Mouse (Mus musculus): ENCODE measurements around the gene Ngef. TPM values are rescaled to one million over a fixed set of nuclear protein-coding genes. Genes with fewer than 3 reads are reported as not detected.

Gene Ngef
- 1 to 10 TPM in 1 of 2 experiments, under 1 TPM in 1; 0.75 to 1.2 TPM for total RNA-seq (2021)
- long read RNA-seq, experiment 1: 0 reads
- long read RNA-seq, experiment 2: 0 reads

- DNase-seq (ENCODE audit: low spot score in 2 of 2): no peak
Measured at GRCm38 (mm10) chr1:87573800-87574215, at the start of gene Ngef. Gene Ngef (minus strand): TSS chr1:87573870.

- no peak for DNase-seq (ENCODE audit: low spot score in 2 of 2)
Measured at GRCm38 (mm10) chr1:87621858-87622279, 48.2 kb upstream of the Ngef start.

GRCm38 (mm10) chr1:87621146-87621857 lies 47.6 kb upstream of the Ngef start:
- no peak for DNase-seq (ENCODE audit: low spot score in 2 of 2)

- no peak for DNase-seq (ENCODE audit: low spot score in 2 of 2)
Measured at GRCm38 (mm10) chr1:87620693-87621092, 47.0 kb upstream of the Ngef start.

- DNase-seq (ENCODE audit: low spot score in 2 of 2): no peak
Measured at GRCm38 (mm10) chr1:87620211-87620668, 46.6 kb upstream of the Ngef start, which contains the start of gene Inpp5d. Gene Inpp5d (plus strand): TSS chr1:87620312.

GRCm38 (mm10) chr1:87614576-87615295 lies 41.1 kb upstream of the Ngef start:
- no peak for DNase-seq (ENCODE audit: low spot score in 2 of 2)

GRCm38 (mm10) chr1:87608416-87609046 lies 34.9 kb upstream of the Ngef start:
- DNase-seq (ENCODE audit: low spot score in 2 of 2): peak; percentile 48 to 63

- DNase-seq (ENCODE audit: low spot score in 2 of 2): peak; percentile 36 to 65
Measured at GRCm38 (mm10) chr1:87607385-87608091, 33.9 kb upstream of the Ngef start.

- no peak for DNase-seq (ENCODE audit: low spot score in 2 of 2)
Measured at GRCm38 (mm10) chr1:87605296-87605695, 31.6 kb upstream of the Ngef start.

GRCm38 (mm10) chr1:87603389-87603788 lies 29.7 kb upstream of the Ngef start:
- DNase-seq (ENCODE audit: low spot score in 2 of 2): no peak

GRCm38 (mm10) chr1:87601801-87602200 lies 28.1 kb upstream of the Ngef start:
- no peak for DNase-seq (ENCODE audit: low spot score in 2 of 2)

GRCm38 (mm10) chr1:87600533-87600932 lies 26.9 kb upstream of the Ngef start:
- DNase-seq (ENCODE audit: low spot score in 2 of 2): no peak

GRCm38 (mm10) chr1:87594671-87595070 lies 21.0 kb upstream of the Ngef start:
- no peak for DNase-seq (ENCODE audit: low spot score in 2 of 2)

GRCm38 (mm10) chr1:87594261-87594660 lies 20.6 kb upstream of the Ngef start:
- DNase-seq (ENCODE audit: low spot score in 2 of 2): no peak

GRCm38 (mm10) chr1:87589980-87590379 lies 16.3 kb upstream of the Ngef start:
- no peak for DNase-seq (ENCODE audit: low spot score in 2 of 2)

- DNase-seq (ENCODE audit: low spot score in 2 of 2): no peak
Measured at GRCm38 (mm10) chr1:87589162-87589561, 15.5 kb upstream of the Ngef start.

- DNase-seq (ENCODE audit: low spot score in 2 of 2): no peak
Measured at GRCm38 (mm10) chr1:87580824-87581223, 7.2 kb upstream of the Ngef start.

GRCm38 (mm10) chr1:87578965-87579364 lies 5.3 kb upstream of the Ngef start:
- DNase-seq (ENCODE audit: low spot score in 2 of 2): no peak

- DNase-seq (ENCODE audit: low spot score in 2 of 2): no peak
Measured at GRCm38 (mm10) chr1:87574785-87575184, 1.1 kb upstream of the Ngef start.

- no peak for DNase-seq (ENCODE audit: low spot score in 2 of 2)
Measured at GRCm38 (mm10) chr1:87574353-87574752, 683 bp upstream of the Ngef start.

GRCm38 (mm10) chr1:87573261-87573660 lies 409 bp downstream of the Ngef start:
- no peak for DNase-seq (ENCODE audit: low spot score in 2 of 2)
